Mouse (Mus musculus) adrenal gland (tissue): Measurements from ENCODE around the gene Dnaaf3.

Experiments used
- intact Hi-C: fragments of 180-260 bp; cut with DNase I; formaldehyde crosslinking; loops from one replicate; pipeline ENCODE4 v1.15.1; 2025

Gene Dnaaf3

GRCm38 (mm10) chr7:4523205-4524130 is 8.8 kb downstream of the Dnaaf3 start:
- intact Hi-C loops: loop anchor here (5.0 kb wide), 1 partner anchor 91 kb away; no protein-coding TSS in a partner anchor

DNA sequence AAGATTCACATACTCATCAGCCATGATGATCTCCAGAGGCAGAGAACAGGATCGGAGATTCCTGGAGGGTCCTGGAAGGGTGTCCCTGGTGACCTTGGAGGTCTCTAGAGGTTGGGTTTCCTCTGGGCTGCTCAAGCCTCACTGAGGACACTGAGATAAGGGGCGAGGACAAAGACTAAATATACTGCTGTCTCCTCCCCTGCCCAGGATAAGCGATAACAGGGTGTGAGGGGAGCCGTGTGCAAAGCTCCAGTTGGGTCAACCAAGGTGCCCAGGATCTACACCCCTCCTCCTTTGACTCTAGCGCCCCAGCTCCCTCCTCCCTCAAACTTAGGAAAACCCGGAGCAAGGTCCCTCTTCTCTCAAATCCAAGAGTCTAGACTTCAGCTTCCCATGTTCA is 10.0 kb downstream of the Dnaaf3 start:
- intact Hi-C loops: loop anchor here (5.0 kb wide), 1 partner anchor 90 kb away; no protein-coding TSS in a partner anchor

GRCm38 (mm10) chr7:4521231-4522003 is 10.8 kb downstream of the Dnaaf3 start:
- intact Hi-C loops: loop anchor here (5.0 kb wide), 1 partner anchor 89 kb away; no protein-coding TSS in a partner anchor

DNA sequence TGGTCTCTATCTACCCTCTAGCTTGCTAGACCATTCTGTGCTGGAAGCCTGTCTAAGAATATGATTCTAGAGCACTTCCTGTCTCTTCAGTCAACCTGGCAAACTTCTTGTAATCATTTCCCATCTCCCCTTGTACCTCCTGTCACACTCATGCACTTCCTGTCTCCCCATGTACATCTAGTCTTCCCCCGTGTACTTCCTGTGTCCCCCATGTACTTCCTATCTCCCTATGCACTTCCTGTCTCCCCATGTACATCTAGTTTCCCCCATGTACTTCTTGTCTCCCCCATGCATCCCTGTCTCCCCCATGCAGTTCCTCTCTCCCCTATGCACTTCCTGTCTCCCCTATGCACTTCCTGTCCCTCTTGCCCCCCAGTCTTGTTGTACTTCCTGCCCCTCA is 13.8 kb downstream of the Dnaaf3 start:
- intact Hi-C loops: no loop called here

DNA sequence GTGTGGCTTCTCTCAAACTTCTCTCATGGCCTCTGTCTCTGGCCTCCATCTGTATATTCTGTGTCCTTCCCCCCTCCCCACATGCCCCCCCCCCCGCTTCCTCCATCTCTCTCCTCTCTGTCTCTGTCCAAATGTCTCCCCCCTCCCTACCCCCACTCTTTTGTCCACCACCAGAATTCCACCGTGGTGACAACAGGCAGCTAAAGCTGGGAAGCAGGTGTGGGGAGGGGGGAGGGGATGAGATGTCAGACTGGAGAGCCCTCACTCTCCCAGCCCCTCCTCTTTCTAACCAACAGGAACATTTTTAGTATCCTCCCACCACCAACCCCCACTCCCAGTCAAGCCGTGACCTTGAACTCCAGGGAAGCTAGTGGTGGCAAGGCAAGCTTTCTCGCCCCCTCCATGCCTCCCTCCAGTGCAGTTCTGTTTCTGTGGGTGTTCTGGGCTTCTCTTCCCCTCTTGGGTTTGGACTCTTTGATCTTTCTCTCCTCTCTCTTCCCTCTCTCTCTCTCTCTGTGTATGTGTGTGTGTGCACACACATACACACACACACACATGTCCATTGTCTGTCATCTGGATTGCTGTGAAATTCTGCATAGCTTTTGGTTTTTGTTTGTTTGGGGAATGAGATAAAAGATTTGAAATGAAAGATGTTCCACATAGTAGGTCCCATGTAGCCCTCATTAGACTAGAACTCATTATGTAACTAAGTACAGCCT is 15.8 kb downstream of the Dnaaf3 start, which contains the start of gene Tnnt1:
Gene Tnnt1 (minus strand): TSS at position 51 of the 719 bp plus-strand sequence.
- intact Hi-C loops: no loop called here

- intact Hi-C loops: no loop called here
Observed at GRCm38 (mm10) chr7:4515853-4516252, 16.4 kb downstream of the Dnaaf3 start.

DNA sequence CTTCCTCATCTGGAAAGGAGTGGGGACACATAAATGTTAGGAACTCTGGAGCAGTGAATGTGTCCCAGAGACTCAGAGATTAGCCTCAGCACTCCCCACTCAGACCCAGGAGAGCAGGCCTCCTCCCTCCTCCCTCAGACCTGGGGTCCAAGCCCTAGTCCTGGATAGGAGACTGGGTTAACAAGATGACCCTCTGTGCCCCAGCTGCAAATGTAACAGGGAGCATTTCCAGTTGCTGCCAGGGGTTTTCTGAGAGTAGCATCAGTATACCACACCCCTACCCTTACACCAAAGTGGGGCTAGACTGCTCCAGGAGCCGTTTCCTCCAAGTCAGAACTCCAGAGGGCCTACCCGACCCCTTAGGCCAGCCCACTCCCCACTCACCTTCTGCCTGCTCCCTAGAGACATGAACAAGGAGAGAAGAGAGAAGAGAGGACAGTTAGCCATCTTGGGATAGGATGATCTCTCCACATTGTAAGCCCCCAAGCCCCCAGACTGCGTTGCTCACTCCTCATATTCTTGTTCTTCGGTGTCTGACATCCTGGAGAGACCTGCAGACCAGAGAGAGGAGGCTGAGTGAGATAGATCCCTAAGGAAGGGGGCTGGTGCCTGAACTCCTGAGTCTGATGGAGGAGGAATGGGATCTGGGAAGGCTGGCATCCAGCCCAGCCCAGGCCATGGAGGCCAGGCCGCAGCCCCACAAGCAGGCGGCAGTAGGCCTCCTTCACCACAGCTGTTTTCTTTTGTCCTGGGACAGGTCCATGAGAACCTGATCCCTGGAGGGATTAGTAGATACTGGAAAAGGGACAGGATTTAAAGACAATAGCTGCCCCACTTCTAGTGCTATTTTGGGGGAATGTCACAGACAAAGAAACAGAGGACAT is 18.2 kb downstream of the Dnaaf3 start:
- intact Hi-C loops: no loop called here

GRCm38 (mm10) chr7:4513236-4513635 is 19.0 kb downstream of the Dnaaf3 start:
- intact Hi-C loops: no loop called here

DNA sequence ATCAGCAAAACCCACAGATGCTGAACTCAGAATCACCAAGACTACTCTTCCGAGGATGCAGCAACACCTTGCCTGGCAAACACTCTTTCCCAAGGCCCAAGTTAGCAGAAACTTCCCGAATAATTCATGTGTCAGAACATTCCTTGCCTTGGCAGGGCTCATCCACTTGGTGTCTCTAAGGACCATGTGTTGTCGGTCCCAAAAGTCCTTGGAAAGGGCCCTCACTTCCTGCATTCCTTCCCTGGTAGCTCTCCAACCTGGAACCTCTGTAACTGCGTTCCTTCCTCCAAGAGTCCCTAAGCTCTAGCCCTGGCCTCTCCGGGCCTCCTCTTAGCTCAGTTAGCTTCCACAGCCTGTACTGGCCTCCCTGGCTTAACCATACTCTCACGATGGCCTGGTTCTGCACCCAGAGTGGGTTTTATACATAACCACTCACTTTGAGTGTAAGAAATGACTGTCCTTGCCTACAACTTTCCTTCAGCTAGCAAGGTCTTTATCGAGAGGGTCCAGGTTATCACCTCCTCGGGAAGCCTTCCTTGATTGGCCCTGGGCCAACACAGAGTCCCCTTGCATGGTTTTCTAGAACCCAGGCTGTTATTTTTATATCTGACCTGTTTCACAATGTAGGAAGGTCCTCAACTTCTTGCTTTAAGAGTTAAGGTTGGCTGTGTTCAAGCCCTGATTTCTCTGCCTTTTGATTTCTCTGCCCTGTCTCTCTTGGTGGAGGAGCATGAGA is 20.6 kb downstream of the Dnaaf3 start:
- intact Hi-C loops: no loop called here

GRCm38 (mm10) chr7:4509863-4510608 is 22.2 kb downstream of the Dnaaf3 start:
- intact Hi-C loops: no loop called here

DNA sequence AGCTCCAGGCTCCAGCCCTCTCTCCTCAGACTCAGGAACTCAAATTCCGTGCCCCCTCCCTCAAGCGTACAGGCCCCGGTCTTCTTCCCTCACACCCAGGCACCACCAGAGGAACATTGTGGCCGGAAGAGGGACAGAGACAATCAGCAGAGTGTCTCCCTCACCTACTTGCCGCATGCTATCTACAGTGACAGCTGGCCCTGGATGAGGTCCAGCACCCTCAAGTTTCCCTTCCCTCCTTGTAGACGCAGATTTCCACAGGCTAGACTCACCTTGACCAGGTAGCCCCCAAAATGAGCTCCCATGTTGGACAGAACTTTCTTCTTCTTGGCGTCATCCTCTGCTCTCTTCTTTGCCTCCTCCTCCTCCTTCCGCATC is 23.5 kb downstream of the Dnaaf3 start:
- intact Hi-C loops: no loop called here

DNA sequence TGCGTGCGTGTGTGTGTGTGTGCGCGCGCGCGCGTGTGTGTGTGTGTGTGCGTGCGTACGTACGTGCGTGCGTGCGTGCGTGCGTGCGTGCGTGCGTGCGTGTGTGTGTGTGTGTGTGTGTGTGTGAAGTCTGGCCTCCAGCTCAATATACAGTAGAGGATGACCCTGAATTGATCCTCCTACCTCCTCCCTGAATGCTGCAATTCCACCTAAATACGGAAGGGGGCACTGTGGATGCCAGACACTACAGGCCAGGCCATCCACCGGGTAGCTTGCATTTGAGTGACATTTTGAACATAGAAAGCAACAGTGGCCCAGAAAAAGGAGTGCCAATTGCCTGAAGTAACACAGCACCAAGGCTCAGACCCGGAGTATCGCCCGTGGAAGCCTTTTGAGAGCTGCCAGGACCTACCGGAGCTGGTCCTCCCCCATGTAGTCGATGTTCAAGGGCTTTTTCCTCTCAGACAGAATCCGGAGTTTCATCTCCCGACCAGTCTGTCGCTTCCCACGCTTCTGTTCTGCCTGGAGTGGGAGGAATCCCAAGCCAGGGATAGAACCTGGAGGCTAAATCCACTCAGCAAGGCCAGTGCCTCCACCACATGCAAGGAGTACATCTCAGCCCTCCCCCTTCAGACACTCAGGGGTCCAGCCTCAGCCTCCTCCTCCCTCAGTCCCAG is 24.1 kb downstream of the Dnaaf3 start:
- intact Hi-C loops: no loop called here

DNA sequence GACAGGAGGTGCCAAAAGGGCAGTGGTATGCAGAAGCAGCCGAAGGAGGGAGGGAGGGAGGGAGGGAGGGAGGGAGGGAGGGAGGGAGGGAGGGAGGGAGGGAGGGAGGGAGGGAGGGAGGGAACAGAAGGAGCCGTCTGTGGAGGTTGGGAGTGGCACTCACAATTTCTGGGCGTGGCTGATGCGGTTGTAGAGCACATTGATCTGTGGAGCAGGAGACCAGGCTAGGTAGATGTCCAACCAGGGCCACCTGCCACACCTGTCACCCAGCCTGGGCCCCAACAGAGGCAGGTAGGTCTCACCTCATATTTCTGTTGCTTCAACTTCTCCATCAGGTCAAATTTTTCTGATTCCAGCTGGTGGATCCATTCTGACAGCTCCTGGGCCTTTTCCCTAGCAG is 25.0 kb downstream of the Dnaaf3 start:
- intact Hi-C loops: no loop called here

DNA sequence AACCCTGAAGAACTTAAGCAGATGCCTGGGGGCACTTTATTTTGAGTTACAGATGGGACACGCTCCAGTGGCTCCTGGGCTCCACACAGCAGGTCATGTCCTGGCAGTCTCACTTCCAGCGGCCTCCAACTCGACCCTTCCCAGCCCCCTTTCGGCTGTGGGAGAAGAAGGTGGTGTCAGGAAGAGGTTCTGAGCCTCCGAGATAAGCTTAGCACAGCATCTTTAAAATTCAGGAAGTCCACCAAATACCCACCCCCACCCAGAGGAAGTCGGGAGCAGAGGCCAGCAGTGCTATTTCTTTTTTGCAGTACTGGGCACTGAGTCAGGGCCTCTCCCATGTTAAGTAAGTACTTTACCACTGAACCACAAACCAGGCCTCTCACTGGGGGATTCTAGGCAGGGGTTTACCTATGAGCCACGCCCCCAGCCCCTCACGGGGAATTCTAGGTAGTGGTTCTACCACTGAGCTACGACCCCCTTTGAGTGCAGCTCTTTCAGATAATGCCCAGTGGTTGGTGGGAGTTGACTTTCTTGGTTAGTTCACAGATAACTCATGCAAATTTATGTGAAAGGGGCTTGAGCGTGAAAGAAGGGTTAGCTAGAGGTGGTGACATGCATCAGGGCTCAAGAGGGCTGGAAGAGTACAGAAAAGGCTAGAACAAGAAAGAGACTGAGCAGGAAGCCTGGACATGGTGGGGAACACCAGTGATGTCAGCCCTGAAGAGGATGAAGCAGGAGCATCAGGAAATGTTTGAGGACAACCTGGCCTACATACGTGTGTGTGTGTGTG is 27.4 kb downstream of the Dnaaf3 start:
- intact Hi-C loops: no loop called here

GRCm38 (mm10) chr7:4503858-4504257 is 28.4 kb downstream of the Dnaaf3 start:
- intact Hi-C loops: no loop called here

GRCm38 (mm10) chr7:4503100-4503499 is 29.2 kb downstream of the Dnaaf3 start:
- intact Hi-C loops: no loop called here

- intact Hi-C loops: no loop called here
Observed at GRCm38 (mm10) chr7:4502421-4503090, 29.7 kb downstream of the Dnaaf3 start.
